Mouse (Mus musculus) urinary bladder, postnatal 4 days (tissue): ENCODE results near the gene Traf1.
A peak's percentile ranks its signal among the peaks of the same experiment; 100 is the strongest.

Source experiments
- DNase-seq, 2 experiments: peaks; one replicate each; pipeline ENCODE4 v3.0.0; 2021 to 2022; ENCODE audit warnings: low spot score in 2 of 2

Gene Traf1

GRCm38 (mm10) chr2:34941061-34941675 lies 20.4 kb downstream of the Traf1 start:
- DNase-seq: no peak

GRCm38 (mm10) chr2:34940246-34940645 lies 21.3 kb downstream of the Traf1 start:
- no peak for DNase-seq

- no peak for DNase-seq
Observed at GRCm38 (mm10) chr2:34938269-34939208, 23.0 kb downstream of the Traf1 start.

- no peak for DNase-seq
Observed at GRCm38 (mm10) chr2:34937460-34937859, 24.1 kb downstream of the Traf1 start.

- DNase-seq: no peak
Observed at GRCm38 (mm10) chr2:34927320-34927719, 34.3 kb downstream of the Traf1 start.

- DNase-seq: no peak
Observed at GRCm38 (mm10) chr2:34922729-34923128, 38.8 kb downstream of the Traf1 start.

- DNase-seq: no peak
Observed at GRCm38 (mm10) chr2:34920144-34920543, 41.4 kb downstream of the Traf1 start.

- DNase-seq: no peak
Observed at GRCm38 (mm10) chr2:34915103-34915502, 46.5 kb downstream of the Traf1 start.

- no peak for DNase-seq
Observed at GRCm38 (mm10) chr2:34914823-34915082, 46.8 kb downstream of the Traf1 start.

GRCm38 (mm10) chr2:34914069-34914822 lies 47.3 kb downstream of the Traf1 start:
- peak in 1 of 2 experiments; percentile 49 for DNase-seq

- DNase-seq: peak in 1 of 2 experiments; percentile 40
Observed at GRCm38 (mm10) chr2:34913218-34914068, 48.1 kb downstream of the Traf1 start, which contains the start of gene Phf19. Gene Phf19 (minus strand): TSS chr2:34914026.

GRCm38 (mm10) chr2:34912613-34913012 lies 49.0 kb downstream of the Traf1 start:
- no peak for DNase-seq

- no peak for DNase-seq
Observed at GRCm38 (mm10) chr2:34911871-34912270, 49.7 kb downstream of the Traf1 start.

- no peak for DNase-seq
Observed at GRCm38 (mm10) chr2:34909719-34910118, 51.9 kb downstream of the Traf1 start.

- DNase-seq: peak in 1 of 2 experiments; percentile 44
Observed at GRCm38 (mm10) chr2:34906861-34907604, 54.5 kb downstream of the Traf1 start.

GRCm38 (mm10) chr2:34906426-34906825 lies 55.1 kb downstream of the Traf1 start:
- no peak for DNase-seq

GRCm38 (mm10) chr2:34904849-34905542 lies 56.6 kb downstream of the Traf1 start:
- DNase-seq: peak; percentile 98

- no peak for DNase-seq
Observed at GRCm38 (mm10) chr2:34903652-34904405, 57.7 kb downstream of the Traf1 start.

GRCm38 (mm10) chr2:34903191-34903590 lies 58.4 kb downstream of the Traf1 start:
- no peak for DNase-seq
